28 mouse cellular contexts compared by ENCODE assay signal in genomic region chr12:101789767-101790166, GRCm38 (mm10). TPM values are rescaled to one million over a fixed set of nuclear protein-coding genes. Genes with fewer than 3 reads are reported as not detected.
"Had no signal": no experiment of that assay in that cellular context is flagged by ENCODE, and none has a peak within 500 bp of the region (broad histone marks: within the 10 kb centered on the region; RNA-seq: fewer than 3 reads in every experiment).

No protein-coding gene starts in this region.

- H3K4me3 ChIP-seq: gastrocnemius, adult 2 months; heart, embryonic 10.5 days; heart, embryonic 12.5 days; hindbrain, embryonic 10.5 days; hindbrain, embryonic 13.5 days; hindbrain, embryonic 15.5 days; kidney, embryonic 15.5 days; layer of hippocampus, adult 2 months; limb, embryonic 12.5 days; liver, embryonic 12.5 days had no signal

- DNase-seq: gastrocnemius, adult 2 months; gastrocnemius, postnatal 10 days; gastrocnemius, postnatal 25 days; heart, adult 18-20 months; heart, postnatal 10 days; heart, postnatal 4 days; kidney, adult 11 months; kidney, adult 2 months; kidney, adult 9 months; kidney, postnatal 25 days; kidney, postnatal 4 days; layer of hippocampus, adult 9-11 months; layer of hippocampus, postnatal 36 days; left cerebral cortex, postnatal 4 days had no signal

- H3K27me3 ChIP-seq: heart, embryonic 12.5 days; hindbrain, embryonic 13.5 days; hindbrain, embryonic 15.5 days; kidney, embryonic 15.5 days; limb, embryonic 12.5 days; liver, embryonic 12.5 days had no signal

- H3K4me2 ChIP-seq: heart, embryonic 12.5 days; hindbrain, embryonic 13.5 days; hindbrain, embryonic 15.5 days; kidney, embryonic 15.5 days; limb, embryonic 12.5 days; liver, embryonic 12.5 days had no signal

- H3K9me3 ChIP-seq: heart, embryonic 10.5 days; hindbrain, embryonic 10.5 days; hindbrain, embryonic 13.5 days; hindbrain, embryonic 15.5 days; kidney, embryonic 15.5 days; limb, embryonic 12.5 days; liver, embryonic 12.5 days had no signal

- ATAC-seq: hindbrain, postnatal 0 days; intestine, embryonic 16.5 days; liver, embryonic 12.5 days had no signal

- H3K36me3 ChIP-seq: heart, embryonic 10.5 days; heart, embryonic 12.5 days; hindbrain, embryonic 10.5 days; hindbrain, embryonic 13.5 days; hindbrain, embryonic 15.5 days; limb, embryonic 12.5 days; liver, embryonic 12.5 days had no signal

- H3K27ac ChIP-seq: gastrocnemius, adult 2 months; heart, embryonic 10.5 days; hindbrain, embryonic 10.5 days; hindbrain, embryonic 13.5 days; hindbrain, embryonic 15.5 days; hindbrain, postnatal 0 days; kidney, embryonic 15.5 days; kidney, postnatal 0 days; layer of hippocampus, adult 2 months; limb, embryonic 12.5 days; liver, embryonic 12.5 days; liver, embryonic 14.5 days had no signal

- H3K9ac ChIP-seq: heart, embryonic 12.5 days; hindbrain, embryonic 13.5 days; hindbrain, embryonic 15.5 days; kidney, embryonic 15.5 days; limb, embryonic 12.5 days; liver, embryonic 12.5 days; liver, embryonic 14.5 days had no signal

- H3K4me1 ChIP-seq: heart, embryonic 10.5 days; heart, embryonic 12.5 days; hindbrain, embryonic 10.5 days; hindbrain, embryonic 13.5 days; hindbrain, embryonic 15.5 days; kidney, embryonic 15.5 days; limb, embryonic 12.5 days; liver, embryonic 12.5 days had no signal

RNA-seq across cellular contexts. Expression of gene Fbln5, which starts 29.1 kb away (rescaled TPM):
- total RNA-seq: granulocyte monocyte progenitor cell, adult 5-6 weeks had no signal
